Mouse (Mus musculus): Measurements from ENCODE around the gene Drap1. TPM values are rescaled to one million over a fixed set of nuclear protein-coding genes. Genes with fewer than 3 reads are reported as not detected.

Drap1 gene
- polyA plus RNA-seq, 1 experiment = 410 TPM

DNA sequence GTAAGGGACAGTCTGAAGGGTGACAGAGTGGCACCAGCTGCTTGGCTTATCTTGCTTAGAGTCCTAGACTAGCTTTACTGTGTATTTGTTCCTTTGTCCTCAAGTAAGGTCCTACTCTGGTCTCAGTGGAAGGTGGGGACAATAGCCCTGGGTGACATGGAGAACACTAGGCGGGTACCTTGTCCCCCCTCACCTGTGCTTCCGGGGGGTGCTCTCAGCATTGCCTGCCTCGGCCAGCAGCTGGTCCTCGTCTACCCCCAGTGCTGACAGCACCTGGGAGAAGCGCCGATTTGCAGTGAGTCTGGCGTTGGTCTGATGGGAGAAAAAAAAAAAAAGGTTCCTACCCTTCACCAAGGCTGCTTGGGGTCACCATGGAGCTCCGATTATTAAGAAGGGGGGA lies 34.4 kb downstream of the Drap1 start:
- no peak overlapping the region for H3K27ac ChIP-seq (replicated peaks; ENCODE audit: low read depth, low read length)
- H3K4me3 ChIP-seq (ENCODE audit: insufficient read depth, low read depth, low read length) = no peak overlapping the region
- peaks cover 14% of the 10 kb centered on the region; the same call in 1 of the 2 replicates for H3K4me1 ChIP-seq (ENCODE audit: control insufficient read depth, insufficient read depth, insufficient read length, low read length)

DNA sequence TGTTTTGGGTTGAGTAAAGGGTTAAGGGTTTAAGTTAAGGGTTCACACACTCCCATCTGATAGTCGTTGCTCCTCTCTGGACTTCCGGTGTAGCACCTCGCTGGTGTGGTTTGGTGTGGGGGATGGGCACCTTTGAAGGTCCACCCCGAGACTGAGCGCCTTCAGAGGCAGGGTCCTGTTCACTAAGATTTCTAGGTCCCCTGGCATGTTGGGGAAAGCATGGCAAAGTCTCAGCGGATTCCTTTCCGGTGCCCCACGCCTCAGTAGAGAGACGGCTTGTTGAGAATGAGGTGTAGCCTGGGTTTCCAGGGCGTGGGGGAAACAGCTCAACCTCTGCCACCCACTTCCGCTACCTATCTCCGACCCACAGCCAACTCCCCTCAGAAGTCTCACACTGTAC lies 35.1 kb downstream of the Drap1 start:
- Histone ChIP-seq H3K4me3 (ENCODE audit: insufficient read depth, low read depth, low read length) (peak overlapping the region; percentile 82), H3K4me1 (ENCODE audit: control insufficient read depth, insufficient read depth, insufficient read length, low read length) (peaks cover 14% of the 10 kb centered on the region; the same call in 1 of the 2 replicates), H3K27ac (replicated peaks; ENCODE audit: low read depth, low read length) (0 out of 2 replicates have a peak overlapping the region, but pooled peaks have one; percentile 15)

DNA sequence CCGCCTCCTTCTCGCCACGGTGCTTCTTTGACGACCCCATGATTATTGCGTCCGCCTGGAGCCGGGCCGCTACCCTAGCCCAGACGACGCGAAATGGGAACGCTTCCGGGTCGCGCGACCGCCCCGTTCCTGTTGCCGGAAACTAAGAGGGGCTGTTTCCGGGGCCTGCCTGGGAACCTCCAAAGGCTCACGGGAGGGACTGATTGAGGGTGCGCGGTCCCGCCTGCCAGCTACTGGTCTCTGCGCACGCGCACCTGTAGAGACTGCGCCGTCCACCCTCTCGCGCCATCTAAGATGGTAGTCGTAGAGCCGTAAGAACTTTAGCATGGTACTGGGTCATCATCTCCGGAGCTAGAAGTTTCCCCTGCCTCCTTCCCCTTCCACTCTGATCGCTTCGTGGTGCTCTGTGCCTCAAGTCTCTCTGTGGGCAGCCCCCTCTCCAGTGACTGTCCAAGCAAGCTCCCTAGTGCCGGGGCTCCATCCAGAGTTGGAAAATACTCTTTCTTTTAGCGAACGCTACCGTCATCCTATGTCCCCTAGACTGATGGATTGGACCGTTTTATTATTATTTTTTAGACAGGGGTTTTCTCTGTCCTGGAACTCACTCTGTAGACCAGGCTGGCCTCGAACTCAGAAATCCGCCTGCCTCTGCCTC lies 36.1 kb downstream of the Drap1 start, which contains the start of gene Sart1:
Gene Sart1, minus strand, starts transcription at position 116 of the 655 bp plus-strand sequence.
- Histone ChIP-seq H3K4me3 (ENCODE audit: insufficient read depth, low read depth, low read length) (peak within 1 kb of the TSS; percentile 92), H3K27ac (replicated peaks; ENCODE audit: low read depth, low read length) (peak within 1 kb of the TSS; percentile 83), H3K4me1 (ENCODE audit: control insufficient read depth, insufficient read depth, insufficient read length, low read length) (peaks cover 14% of the 10 kb centered on the region; the same call in 1 of the 2 replicates)

DNA sequence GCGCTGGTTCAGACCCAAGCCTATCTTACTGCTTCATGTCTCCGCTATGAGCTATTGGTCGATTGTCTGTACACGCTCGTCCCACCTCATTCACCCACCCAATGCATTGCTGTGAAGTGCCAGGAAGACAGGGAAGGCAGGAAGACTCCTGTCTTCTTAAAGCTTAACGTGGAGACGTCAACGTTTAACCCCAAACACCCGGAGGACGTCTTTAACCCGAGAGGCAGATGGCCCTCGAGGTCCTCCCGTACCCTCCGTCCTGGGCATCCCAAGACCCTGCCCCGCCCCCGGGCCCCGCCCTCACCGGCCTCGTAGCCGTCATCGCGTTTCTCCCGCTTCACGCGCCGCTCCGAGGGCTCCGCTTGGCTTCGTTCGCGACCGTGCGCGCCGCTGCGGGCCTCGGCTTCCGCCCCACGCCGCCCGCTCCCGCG lies 36.8 kb downstream of the Drap1 start:
- peak overlapping the region; percentile 66 for H3K27ac ChIP-seq (replicated peaks; ENCODE audit: low read depth, low read length)
- H3K4me3 ChIP-seq (ENCODE audit: insufficient read depth, low read depth, low read length) = peak overlapping the region; percentile 92
- H3K4me1 ChIP-seq (ENCODE audit: control insufficient read depth, insufficient read depth, insufficient read length, low read length) = peaks cover 14% of the 10 kb centered on the region; the same call in 1 of the 2 replicates

DNA sequence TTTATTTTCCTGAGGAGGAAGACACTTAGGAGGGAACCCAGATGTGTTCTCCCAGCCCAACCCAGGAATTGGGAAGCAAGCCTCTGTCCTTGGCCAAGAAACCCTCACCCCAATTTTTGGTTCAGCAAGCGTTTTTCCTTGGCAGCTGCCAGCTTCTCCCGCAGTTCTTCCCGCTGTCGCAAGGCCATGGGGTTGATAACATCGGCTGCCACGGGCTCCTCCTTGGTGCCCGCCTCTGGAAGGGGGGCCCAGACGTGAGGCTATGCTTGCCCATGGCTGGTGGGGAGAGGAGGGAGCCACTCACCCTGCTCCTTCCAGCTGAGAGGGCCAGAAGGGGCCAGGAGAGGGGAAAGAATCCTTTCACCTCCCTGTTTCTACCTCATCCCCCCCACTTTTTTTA lies 40.1 kb downstream of the Drap1 start:
- H3K27ac ChIP-seq (replicated peaks; ENCODE audit: low read depth, low read length) = no peak overlapping the region
- peaks cover 10% of the 10 kb centered on the region; the same call in 1 of the 2 replicates for H3K4me1 ChIP-seq (ENCODE audit: control insufficient read depth, insufficient read depth, insufficient read length, low read length)
- H3K4me3 ChIP-seq (ENCODE audit: insufficient read depth, low read depth, low read length) = no peak overlapping the region

DNA sequence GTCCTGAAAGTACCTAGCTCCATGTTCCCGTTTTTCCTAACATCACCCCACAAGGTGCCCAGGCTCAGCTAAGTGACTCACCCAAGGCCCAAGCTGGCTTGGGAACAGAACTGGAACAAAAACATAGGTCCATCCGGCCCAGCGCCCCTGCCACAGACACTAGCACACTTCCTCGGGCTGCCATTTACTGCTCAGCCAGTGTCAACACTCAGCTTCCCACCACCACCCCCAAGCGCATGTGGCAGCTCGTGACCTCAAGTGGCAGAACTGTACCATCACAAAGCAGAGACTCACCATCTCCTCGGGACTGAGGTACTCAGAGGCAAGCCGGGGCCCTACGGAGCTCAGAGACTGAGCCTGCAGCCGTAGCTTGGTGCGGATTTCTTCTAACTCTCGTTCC lies 41.5 kb downstream of the Drap1 start:
- Histone ChIP-seq H3K4me1 (ENCODE audit: control insufficient read depth, insufficient read depth, insufficient read length, low read length) (peaks cover 6% of the 10 kb centered on the region; the same call in 1 of the 2 replicates), H3K27ac (replicated peaks; ENCODE audit: low read depth, low read length) (no peak overlapping the region), H3K4me3 (ENCODE audit: insufficient read depth, low read depth, low read length) (no peak overlapping the region)

DNA sequence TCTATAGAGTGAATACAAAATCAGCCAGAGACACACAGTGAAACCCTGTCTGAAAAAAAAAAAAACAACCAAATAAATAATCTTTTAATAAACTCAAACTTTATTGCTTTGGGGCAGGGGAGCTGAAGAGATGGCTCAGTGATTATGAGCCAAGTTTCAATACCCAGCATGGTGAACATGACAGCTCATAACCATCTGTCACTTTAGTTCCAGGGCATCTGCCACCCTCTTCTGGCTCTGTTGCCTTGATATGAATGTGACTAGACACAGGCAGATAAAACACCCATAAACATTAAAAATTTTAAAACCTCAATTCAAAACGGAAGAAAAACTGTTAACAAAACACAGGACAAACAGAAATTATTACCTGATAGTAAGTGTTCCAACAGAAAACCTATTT lies 47.3 kb downstream of the Drap1 start:
- Histone ChIP-seq H3K27ac (replicated peaks; ENCODE audit: low read depth, low read length) (no peak overlapping the region), H3K4me3 (ENCODE audit: insufficient read depth, low read depth, low read length) (no peak overlapping the region), H3K4me1 (ENCODE audit: control insufficient read depth, insufficient read depth, insufficient read length, low read length) (no peaks in the 10 kb centered on the region)

DNA sequence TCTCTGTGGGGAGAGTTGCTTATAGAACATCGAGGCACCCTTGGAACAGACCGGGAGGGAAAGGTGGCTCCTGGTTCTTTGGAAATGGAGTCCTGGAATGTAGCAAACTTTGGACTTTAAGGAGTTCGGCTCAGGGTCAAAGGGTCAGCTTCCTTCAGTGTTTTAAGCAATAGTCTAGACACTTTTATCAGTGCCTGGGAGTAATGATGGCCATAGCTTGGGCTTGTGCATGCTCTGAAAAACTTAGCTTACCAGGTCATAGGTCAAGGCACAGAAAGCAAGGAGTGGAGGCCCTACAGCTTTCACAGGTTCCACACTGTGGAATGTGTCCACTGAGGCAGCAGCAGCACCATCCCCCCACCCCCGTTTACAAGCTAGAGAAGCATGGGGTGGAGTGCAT lies 50.0 kb downstream of the Drap1 start:
- H3K27ac ChIP-seq (replicated peaks; ENCODE audit: low read depth, low read length) = no peak overlapping the region
- H3K4me3 ChIP-seq (ENCODE audit: insufficient read depth, low read depth, low read length) = no peak overlapping the region
- no peaks in the 10 kb centered on the region for H3K4me1 ChIP-seq (ENCODE audit: control insufficient read depth, insufficient read depth, insufficient read length, low read length)

DNA sequence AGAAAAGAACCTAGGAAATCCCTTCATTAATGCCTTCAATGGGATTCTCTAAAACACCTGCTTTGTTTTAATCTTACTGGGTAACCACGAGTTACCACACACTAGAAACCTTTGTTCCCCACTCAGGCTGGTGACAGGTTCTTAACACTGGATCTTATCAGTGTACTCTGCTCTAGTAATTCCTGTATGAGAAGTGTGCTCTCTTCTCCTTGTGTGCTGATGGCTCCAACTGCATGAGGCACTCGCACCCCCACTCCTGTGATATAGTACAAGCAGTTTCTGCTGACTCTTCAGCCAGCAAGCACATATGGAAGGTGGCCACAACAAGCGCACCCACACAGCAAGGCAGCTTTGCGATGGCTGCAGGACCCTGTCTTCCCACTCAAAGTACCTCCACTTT lies 50.6 kb downstream of the Drap1 start:
- H3K4me1 ChIP-seq (ENCODE audit: control insufficient read depth, insufficient read depth, insufficient read length, low read length) = no peaks in the 10 kb centered on the region
- no peak overlapping the region for H3K27ac ChIP-seq (replicated peaks; ENCODE audit: low read depth, low read length)
- no peak overlapping the region for H3K4me3 ChIP-seq (ENCODE audit: insufficient read depth, low read depth, low read length)

Other genes starting within 250 kb of the Drap1 start
- gene Pacs1, start 151.9 kb downstream of the Drap1 start, polyA plus RNA-seq (2012; ENCODE audit: insufficient read depth, insufficient read length, missing spikeins) = 4.4 and 6.8 TPM in 2 replicates
- 58.7 and 72.0 TPM in 2 replicates for gene Sf3b2, start 129.5 kb downstream of the Drap1 start, polyA plus RNA-seq (2012; ENCODE audit: insufficient read depth, insufficient read length, missing spikeins)
- not detected in 2 replicates for gene Gal3st3, start 126.6 kb downstream of the Drap1 start, polyA plus RNA-seq (2012; ENCODE audit: insufficient read depth, insufficient read length, missing spikeins)
- not detected in 2 replicates for gene Catsper1, start 89.2 kb downstream of the Drap1 start, polyA plus RNA-seq (2012; ENCODE audit: insufficient read depth, insufficient read length, missing spikeins)
- 4.3 and 5.6 TPM in 2 replicates for gene Cst6, start 75.4 kb downstream of the Drap1 start, polyA plus RNA-seq (2012; ENCODE audit: insufficient read depth, insufficient read length, missing spikeins)
- 26.0 and 39.5 TPM in 2 replicates for gene Eif1ad, start 58.2 kb downstream of the Drap1 start, polyA plus RNA-seq (2012; ENCODE audit: insufficient read depth, insufficient read length, missing spikeins)
- gene Banf1, start 57.8 kb downstream of the Drap1 start, polyA plus RNA-seq (2012; ENCODE audit: insufficient read depth, insufficient read length, missing spikeins) = 133 and 162 TPM in 2 replicates
- gene Sart1, start 36.3 kb downstream of the Drap1 start, polyA plus RNA-seq (2012; ENCODE audit: insufficient read depth, insufficient read length, missing spikeins) = 30.8 and 31.2 TPM in 2 replicates
- gene Tsga10ip, start 22.5 kb downstream of the Drap1 start, polyA plus RNA-seq (2012; ENCODE audit: insufficient read depth, insufficient read length, missing spikeins) = not detected in 2 replicates
- 23.8 and 27.1 TPM in 2 replicates for gene AI837181, start 165 bp upstream of the Drap1 start, polyA plus RNA-seq (2012; ENCODE audit: insufficient read depth, insufficient read length, missing spikeins)
- not detected in 2 replicates for gene Fosl1, start 22.6 kb upstream of the Drap1 start, polyA plus RNA-seq (2012; ENCODE audit: insufficient read depth, insufficient read length, missing spikeins)
- 2.2 and 6.5 TPM in 2 replicates for gene Ccdc85b, start 32.9 kb upstream of the Drap1 start, polyA plus RNA-seq (2012; ENCODE audit: insufficient read depth, insufficient read length, missing spikeins)
- 34.8 and 44.0 TPM in 2 replicates for gene Fibp, start 35.6 kb upstream of the Drap1 start, polyA plus RNA-seq (2012; ENCODE audit: insufficient read depth, insufficient read length, missing spikeins)
- gene Ctsw, start 43.5 kb upstream of the Drap1 start, polyA plus RNA-seq (2012; ENCODE audit: insufficient read depth, insufficient read length, missing spikeins) = not detected in 2 replicates
- 10.1 and 16.1 TPM in 2 replicates for gene Efemp2, start 49.0 kb upstream of the Drap1 start, polyA plus RNA-seq (2012; ENCODE audit: insufficient read depth, insufficient read length, missing spikeins)
- 14.8 and 25.2 TPM in 2 replicates for gene Mus81, start 63.4 kb upstream of the Drap1 start, polyA plus RNA-seq (2012; ENCODE audit: insufficient read depth, insufficient read length, missing spikeins)
- gene Cfl1, start 65.5 kb upstream of the Drap1 start, polyA plus RNA-seq (2012; ENCODE audit: insufficient read depth, insufficient read length, missing spikeins) = 324 and 390 TPM in 2 replicates
- 1.1 TPM in 1 of 2 replicates, not detected in the other for gene 1700020D05Rik, start 78.8 kb upstream of the Drap1 start, polyA plus RNA-seq (2012; ENCODE audit: insufficient read depth, insufficient read length, missing spikeins)
- 2.7 and 7.0 TPM in 2 replicates for gene Snx32, start 85.6 kb upstream of the Drap1 start, polyA plus RNA-seq (2012; ENCODE audit: insufficient read depth, insufficient read length, missing spikeins)
- not detected in 2 replicates for gene Ovol1, start 135.7 kb upstream of the Drap1 start, polyA plus RNA-seq (2012; ENCODE audit: insufficient read depth, insufficient read length, missing spikeins)
- gene Ap5b1, start 143.0 kb upstream of the Drap1 start, polyA plus RNA-seq (2012; ENCODE audit: insufficient read depth, insufficient read length, missing spikeins) = 1.3 and 2.1 TPM in 2 replicates
- 55.5 and 74.0 TPM in 2 replicates for gene Rnaseh2c, start 176.9 kb upstream of the Drap1 start, polyA plus RNA-seq (2012; ENCODE audit: insufficient read depth, insufficient read length, missing spikeins)
- 17.0 and 26.3 TPM in 2 replicates for gene Kat5, start 185.3 kb upstream of the Drap1 start, polyA plus RNA-seq (2012; ENCODE audit: insufficient read depth, insufficient read length, missing spikeins)
- gene Rela, start 212.5 kb upstream of the Drap1 start, polyA plus RNA-seq (2012; ENCODE audit: insufficient read depth, insufficient read length, missing spikeins) = 22.8 and 24.6 TPM in 2 replicates
- gene Sipa1, start 238.7 kb upstream of the Drap1 start, polyA plus RNA-seq (2012; ENCODE audit: insufficient read depth, insufficient read length, missing spikeins) = 10.0 and 11.6 TPM in 2 replicates